Mouse (Mus musculus) layer of hippocampus, postnatal 25 days (tissue): ENCODE data around the gene Triobp. TPM values are rescaled to one million over a fixed set of nuclear protein-coding genes. Genes with fewer than 3 reads are reported as not detected.
"Not testable (repeated sequence)": the region's sequence is repeated elsewhere in the genome, so short reads cannot be mapped to it uniquely, and the experiment has no call there.

Experiments used
- DNase-seq, 2 experiments: peaks; one replicate each; pipeline ENCODE4 v3.0.0; 2022; ENCODE audit warnings: mixed read lengths in 2 of 2, low spot score in 1 of 2; ENCODE audit errors: extremely low spot score in 1 of 2
- total RNA-seq, 2 experiments: library from RNA; stranded (reverse); gene quantifications; 2 replicates each; pipeline ENCODE4 v1.2.3; 2021

Triobp gene
- total RNA-seq, 2 experiments from 2014 or later, result 14.0 to 16.0 TPM

DNA sequence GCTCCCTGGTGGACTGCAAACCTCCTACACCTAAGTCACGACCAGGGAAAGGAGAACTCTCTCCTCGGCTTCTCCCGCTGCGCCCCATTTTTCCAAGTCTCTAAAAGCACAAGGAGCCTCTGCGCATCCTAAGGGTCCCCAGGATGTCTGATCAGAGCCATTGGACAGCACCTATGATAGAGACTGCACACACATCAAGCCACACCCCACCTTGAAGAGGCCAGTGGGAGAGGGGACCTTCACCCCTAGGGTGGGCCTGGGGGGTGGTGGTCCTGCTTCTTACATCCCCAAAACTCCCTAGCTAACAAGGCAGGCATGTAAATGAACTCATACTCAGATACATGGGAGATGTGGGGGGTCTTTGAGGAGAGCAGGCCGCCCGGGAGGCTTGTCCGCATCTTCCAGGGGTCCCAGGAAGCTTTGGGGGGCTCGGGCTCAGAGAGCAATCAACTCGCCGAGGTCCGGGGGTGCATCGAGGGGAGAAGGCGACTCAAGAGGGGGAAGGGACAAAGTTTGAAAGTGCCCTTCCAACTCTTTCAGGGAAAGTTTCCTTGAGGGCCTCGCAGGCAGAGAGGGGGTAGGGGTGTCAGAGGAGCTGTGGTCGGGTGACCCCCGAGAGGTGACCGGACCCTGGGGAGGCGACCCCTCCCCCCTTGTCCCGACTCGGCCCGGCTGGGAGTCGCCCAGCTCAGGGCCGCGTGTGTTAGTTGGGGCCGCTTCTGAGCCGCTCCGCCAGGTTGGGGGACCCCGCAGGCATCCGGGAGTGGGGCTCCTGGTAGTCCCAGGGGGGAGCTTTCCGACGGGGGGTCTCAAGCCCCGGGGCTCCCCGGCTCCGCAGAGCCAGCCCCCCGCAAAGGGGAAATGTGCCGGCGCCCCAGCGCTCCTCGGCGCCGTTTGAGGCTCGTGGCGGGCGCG is 80.0 kb downstream of the Triobp start:
- no peak for DNase-seq

DNA sequence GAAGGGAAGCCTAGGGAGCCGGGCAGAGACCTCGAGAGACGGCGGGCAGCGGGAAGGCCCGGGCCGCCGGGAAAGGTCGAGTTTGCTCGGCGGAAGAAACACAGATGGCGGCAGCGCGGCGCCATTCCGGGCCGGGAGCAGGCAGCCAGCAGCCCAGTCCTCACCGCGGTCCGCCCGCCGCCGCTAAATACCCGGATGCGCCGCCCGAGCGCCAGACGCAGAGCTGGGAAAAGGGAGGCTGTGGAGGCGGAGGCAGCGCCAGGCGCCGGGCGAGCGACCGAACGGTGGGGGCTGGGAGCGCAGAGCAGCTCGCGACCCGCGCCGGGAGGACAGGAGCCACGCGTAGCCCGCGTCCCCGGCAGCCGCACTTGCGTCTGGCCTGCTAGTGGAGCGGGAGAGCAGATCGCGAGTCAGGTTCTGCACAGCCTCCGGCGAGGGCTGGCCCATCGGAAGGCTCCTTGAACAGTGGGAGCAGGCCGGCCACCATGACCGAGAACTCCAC is 80.8 kb downstream of the Triobp start, which contains the start of gene H1f0:
Gene H1f0 (plus strand): TSS at position 214 of the 502 bp plus-strand sequence.
- peak; percentile 96 to 98 for DNase-seq

DNA sequence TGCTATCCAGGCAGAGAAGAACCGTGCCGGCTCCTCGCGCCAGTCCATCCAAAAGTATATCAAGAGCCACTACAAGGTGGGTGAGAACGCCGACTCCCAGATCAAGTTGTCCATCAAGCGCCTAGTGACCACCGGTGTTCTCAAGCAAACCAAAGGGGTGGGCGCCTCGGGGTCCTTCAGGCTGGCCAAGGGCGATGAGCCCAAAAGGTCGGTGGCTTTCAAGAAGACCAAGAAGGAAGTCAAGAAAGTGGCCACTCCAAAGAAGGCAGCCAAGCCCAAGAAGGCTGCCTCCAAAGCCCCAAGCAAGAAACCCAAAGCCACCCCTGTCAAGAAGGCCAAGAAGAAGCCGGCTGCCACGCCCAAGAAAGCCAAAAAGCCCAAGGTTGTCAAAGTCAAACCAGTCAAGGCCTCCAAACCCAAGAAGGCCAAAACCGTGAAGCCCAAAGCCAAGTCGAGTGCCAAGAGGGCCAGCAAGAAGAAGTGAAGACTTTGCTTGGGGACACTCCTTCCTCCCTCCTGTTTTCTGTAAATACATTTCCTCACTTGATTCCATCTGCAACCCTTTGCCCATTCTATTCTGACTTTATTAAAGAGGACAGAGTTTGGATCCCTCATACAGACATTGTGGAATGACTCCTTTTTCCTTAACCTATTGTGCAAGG is 81.4 kb downstream of the Triobp start:
- no peak for DNase-seq

DNA sequence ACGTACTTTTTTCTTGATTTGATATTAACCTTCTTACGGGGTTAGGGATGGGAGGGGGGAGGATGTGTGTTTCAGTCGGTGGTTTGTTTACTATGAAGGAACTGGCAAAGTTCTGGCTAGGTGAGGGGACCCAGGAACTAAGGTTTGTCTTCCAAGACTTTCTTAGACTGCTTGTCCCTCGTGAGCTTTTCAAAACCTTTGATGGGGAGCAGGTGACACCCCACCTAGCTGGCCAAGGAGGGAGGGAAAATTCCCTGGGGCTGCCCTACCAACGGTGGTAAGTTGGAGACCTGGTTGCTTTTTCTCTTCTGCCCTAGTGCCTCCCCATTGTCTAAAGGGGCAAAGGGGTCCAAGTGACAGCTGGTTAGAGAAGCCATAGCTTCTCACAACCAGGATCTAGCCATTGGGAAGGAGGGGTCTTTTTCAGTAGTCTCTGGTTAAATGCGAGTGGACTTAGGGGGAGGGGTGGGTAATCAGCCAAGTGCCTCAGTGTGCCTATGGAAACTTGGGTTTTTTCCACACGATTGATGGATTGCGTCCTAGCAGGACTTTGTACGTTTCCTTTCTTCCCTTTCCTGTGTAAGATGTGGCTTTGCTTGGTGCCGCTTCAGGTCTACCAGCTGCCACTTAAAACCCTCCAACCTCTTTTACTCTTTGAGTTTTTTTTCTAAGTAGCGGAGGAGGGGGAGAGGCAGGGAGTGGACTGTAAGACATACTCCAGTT is 82.2 kb downstream of the Triobp start:
- DNase-seq, result no peak

DNA sequence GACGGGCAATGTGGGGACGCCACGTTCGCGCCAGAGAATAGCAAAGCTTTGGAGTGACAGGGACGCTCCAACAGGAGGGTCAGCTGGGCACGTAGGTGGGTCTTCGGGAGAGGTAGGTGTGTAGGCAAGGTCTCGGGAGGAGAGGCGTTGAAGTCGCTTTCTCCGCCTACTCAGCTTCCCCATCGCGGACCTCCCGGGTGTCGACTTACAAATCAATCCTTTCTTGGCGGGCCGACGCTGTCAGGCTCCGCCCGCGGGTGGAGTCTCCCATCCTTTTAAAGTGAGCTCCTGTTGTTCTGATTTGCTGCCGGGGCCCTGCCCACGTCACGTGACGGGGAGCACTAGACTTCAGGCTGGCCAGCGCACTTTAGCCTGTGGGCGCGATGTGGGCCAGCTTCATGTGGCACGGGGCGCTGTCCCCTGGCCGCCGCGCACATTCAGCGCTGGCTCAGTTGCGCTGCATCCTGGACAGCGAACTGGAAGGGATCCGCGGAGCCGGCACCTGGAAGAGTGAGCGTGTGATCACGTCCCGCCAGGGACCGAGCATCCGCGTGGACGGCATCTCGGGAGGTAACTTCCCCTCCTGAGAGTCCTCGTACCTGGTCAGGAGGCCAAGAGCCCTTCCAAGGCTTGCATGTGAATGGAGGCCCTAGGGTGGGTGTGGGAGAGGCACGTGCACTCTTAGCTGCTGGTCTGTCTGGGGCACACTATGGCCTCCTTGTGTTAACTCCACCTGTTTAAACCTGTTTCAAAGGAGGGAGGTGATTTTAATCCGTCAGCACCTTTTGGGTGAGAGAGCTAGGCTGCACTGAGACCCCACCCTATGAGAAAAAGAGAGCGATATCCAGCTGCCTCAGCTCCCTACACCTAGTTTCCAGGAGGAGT is 83.3 kb downstream of the Triobp start:
- DNase-seq, result peak; percentile 66 to 69

DNA sequence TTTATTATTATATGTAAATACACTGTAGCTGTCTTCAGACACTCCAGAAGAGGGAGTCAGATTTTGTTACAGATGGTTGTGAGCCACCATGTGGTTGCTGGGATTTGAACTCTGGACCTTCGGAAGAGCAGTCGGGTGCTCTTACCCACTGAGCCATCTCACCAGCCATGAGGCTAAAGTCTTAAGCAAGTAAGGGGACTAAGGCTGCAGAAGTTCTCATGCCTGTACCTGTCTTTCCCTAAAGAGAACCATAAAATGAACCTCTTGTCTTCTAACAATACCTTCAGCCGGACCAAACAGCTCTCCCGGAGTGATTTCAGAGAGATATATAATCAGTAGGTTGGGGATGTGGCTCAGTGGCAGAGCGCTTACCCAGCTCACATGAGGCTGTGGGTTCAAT is 84.4 kb downstream of the Triobp start:
- DNase-seq, result not testable (repeated sequence)

DNA sequence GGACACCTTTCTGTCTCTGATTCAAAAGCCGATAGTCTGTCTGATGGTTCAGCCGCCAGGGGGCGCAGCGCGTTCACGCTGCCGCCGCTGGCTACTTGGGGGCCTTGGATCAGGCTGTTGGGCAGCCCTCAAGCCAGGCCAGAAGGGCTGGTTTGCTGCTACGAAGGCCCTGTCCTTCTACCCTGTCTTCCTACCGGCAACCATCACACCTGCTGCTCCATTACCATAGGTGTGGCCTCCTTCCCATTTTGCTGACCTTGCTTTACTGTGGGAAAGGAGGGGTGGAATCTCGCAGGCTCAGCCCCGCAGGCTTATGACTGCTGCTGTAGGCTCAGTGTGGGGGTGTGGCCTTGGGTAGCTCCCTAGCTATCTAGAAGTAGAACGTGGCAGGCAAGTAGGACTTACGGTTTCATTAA is 90.4 kb downstream of the Triobp start:
- DNase-seq, result peak; percentile 65 to 86

DNA sequence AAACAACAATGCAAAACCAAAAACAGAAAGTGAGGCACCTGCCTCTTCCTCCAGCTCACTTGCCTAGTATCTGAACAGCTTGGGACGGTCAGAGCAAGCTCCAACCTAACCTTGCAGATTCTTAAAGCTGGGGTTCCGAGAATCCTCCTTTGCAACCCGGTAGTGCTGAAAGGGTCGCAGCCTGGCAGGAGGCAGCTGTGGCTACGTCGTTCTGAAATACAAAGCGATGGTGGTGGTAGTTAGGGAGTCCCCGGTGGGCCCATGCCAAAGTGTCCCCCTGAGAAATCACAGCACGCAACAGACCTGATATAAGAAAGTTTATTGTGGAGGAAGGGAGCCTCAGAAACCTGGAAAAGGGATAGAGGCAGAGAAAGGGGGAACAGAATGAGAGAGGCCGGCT is 90.8 kb downstream of the Triobp start:
- no peak for DNase-seq

DNA sequence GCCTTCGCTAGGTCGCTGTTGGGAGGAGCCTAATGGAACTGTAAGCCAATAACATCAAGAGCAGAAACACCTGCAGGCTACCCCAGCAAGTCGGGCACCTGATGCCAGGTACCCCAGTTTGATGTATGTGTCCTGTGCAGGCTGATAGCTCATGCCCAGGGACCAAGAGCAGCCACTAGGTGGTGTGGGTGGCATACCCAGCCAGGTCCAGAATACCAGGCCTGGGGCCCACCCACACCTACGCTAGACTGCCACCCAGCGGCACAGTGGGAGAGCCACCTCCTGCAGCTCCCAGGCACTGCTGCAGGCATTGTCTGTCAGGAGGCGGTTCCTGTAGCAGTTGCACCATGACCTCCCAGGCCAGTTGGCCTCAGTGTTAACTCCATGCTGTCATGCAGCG is 91.3 kb downstream of the Triobp start:
- peak in 1 of 2 experiments; percentile 61 for DNase-seq

DNA sequence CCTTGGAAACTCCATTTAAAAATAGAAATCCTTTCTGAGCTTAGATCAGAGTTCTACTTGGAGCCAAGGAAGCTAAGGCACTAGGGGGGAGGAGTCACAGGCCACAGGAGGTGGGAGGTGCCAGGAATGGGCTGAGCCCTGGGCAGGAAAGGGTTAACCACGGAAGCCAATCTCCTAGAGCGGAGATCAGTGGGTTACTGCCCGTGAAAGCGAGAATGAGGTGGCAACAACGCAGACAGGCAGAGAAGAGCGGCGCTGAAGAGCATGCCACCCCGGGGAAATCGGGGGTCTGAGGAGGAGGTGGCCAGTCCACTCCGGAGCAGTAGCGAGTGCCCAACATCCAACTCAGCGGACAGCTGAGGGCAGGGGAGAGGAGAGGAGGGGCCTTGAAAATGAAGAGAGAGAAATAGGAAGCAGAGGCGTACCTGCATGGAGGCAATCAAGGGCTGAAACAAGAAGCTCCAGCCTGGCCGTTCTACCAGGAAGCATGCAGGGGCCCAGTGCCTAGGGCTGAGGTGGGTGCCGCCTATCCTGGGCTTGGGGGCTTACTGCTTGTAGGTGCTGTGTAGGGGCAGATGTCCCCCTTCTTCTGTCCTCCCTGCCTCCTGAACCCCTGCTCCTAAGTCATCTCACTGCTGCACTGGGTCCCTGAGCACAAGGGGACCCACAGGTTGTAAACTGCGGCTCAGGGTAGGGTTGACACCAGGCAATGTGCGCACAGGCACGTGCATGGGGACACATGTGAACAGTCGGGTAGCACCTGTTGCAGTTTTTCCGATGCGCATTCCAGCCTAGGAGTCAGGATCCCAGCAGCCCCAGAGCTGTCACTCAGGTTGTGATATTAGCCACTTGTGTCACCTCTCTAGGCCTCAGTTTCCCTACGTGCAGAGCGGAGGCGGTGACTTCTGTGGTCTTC is 93.2 kb downstream of the Triobp start:
- DNase-seq, result no peak

DNA sequence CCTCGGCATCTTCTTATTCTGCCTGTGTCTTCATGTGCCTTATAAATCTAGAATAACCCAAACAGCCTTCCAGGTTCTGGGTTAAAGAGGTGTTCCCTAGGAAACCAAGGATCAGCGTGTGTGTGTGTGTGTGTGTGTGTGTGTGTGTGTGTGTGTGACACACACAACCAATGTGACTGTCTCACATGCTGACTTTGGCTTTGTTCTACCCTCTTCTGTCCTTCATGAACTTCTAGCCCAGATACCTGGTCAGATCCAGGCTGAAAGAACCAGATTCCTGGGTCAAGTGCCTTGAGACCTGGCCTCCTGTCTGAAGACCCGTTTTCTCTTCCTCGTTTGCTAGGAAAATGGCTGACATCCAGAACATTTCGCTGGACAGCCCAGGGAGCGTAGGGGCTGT is 94.1 kb downstream of the Triobp start, which contains the start of gene Galr3:
Gene Galr3 (plus strand): TSS at position 301 of the 400 bp plus-strand sequence.
- no peak for DNase-seq

DNA sequence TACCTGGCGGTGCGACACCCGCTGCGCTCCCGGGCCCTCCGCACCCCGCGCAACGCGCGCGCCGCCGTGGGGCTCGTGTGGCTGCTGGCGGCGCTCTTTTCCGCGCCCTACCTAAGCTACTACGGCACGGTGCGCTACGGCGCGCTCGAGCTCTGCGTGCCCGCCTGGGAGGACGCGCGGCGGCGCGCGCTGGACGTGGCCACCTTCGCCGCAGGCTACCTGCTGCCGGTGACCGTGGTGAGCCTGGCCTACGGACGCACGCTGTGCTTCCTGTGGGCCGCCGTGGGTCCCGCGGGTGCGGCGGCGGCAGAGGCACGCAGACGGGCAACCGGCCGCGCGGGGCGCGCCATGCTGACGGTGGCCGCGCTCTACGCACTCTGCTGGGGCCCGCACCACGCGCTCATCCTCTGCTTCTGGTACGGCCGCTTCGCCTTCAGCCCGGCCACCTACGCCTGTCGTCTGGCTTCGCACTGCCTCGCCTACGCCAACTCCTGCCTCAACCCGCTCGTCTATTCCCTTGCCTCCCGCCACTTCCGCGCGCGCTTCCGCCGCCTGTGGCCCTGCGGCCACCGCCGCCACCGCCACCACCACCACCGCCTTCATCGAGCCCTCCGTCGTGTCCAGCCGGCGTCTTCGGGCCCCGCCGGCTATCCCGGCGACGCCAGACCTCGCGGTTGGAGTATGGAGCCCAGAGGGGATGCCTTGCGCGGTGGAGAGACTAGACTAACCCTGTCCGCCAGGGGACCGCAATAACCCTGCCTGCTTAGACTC is 95.4 kb downstream of the Triobp start:
- DNase-seq, result peak in 1 of 2 experiments; percentile 45

DNA sequence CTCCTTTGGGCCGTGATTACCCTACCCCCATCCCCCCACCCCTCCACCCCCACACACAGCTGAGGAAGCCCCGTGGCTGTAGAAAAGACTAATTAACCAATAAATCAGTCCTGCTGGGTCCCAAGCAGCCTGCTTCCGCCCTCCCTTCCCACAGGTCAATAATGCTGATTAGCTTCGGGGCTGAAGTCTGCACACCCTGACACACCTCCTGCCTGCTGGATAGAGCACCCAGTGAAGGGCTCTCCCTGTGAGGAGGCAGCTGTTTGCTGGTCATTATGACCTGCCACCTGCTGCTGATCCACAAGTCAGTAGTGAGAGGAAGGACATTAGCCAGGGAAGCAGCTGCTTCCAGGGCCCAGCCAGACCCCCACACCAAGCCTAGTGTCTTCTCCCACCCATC is 97.3 kb downstream of the Triobp start:
- no peak for DNase-seq

DNA sequence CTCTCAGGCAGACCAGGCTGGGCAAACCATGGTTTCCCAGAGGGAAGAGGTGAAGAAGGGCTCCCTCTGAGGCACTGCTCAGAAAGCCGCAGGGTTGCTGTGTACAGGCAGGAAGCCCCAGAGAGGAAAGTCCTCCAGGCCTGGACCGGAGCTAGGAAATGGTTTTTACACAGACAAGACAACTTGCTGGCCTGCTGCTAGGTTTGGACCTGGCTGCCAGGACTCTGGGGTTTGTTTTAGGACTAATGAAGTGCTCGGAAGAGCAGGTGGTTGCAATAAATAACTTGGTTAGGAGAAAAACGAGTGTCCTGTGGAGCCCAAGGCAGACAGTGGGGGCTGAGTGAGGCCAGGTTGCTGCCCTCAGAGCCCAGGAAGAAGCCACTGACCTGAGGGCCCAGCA is 100.7 kb downstream of the Triobp start:
- DNase-seq, result no peak

DNA sequence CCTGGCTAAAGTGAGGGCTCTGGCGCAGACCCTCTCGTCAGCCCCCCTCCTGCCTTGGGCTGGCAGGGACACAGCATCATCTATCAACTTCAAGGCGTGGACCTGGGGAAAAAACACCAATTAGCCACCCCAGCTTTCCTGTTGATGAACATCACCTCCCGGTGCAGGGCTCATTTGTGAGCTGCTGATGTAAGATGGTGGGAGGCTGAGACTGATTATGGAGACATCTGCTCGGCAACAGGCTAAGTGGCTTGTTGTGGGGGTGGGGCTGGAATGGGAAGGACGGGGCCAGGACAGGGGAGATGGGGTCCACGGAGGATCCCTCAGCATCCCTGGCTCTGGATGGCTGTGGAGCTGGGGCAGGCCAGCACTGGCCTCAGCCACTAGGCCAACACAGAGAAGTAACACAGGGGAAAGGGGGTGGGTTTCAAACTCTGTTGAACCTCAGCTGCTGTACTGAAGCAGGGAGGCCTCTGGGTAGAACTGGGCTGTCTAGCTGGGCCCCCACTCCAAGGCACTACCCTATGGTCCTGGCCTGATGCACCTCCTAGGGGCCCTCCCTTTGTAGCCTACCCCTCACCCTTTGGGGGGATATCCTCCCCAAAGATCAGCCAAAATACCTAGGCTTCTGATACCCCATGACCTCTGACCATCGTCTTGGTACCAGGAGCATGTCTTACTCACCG is 102.8 kb downstream of the Triobp start:
- no peak for DNase-seq

DNA sequence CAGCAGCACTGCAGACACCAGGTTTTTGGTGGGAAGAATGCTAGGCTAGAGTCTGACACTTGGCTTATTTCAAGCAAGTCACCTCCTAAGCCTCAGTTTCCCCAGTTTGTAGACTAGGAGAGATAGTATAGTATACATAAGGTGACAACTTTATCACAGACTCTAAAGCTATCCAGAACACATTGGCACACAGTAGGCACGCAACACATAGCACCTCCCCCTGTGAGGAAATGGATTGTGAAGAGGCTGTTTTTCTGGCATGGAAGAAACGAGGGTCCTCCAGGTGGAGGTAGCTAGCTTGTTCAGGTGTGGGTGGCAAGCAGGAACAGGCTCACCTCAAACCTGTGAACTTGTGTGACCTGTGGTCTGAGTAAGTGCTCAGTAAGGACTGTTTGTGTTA is 103.4 kb downstream of the Triobp start:
- no peak for DNase-seq
